15 mouse cellular contexts compared by ENCODE assay signal in the genomic region with DNA sequence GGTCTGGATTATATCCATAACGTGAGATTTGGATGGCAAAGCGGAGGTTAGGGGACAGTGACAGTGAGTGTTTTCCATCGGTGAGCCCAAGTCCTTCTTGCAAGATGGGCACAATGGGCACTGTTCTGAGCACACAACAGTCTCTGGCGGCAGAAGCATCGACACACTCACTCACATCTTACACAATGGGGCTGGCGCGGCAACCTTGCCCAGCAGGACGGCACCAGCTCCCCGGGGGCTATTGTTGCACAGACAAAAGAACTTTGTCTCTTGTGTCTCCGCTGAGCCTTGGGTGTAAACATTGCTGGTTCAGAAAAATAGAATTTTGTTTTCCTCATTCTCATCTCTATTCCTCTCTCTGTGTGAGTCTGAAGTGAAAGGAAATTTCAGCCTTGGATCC. TPM values are rescaled to one million over a fixed set of nuclear protein-coding genes. Genes with fewer than 3 reads are reported as not detected.
DNase-seq lines count a peak whose midpoint lies in the region; ATAC-seq and TF ChIP-seq lines count a peak whose summit lies in the region.
"Had no signal": no experiment of that assay in that cellular context is flagged by ENCODE, and none has a peak within 500 bp of the region (broad histone marks: within the 10 kb centered on the region; RNA-seq: fewer than 3 reads in every experiment).

No protein-coding gene starts in this region.

- no peak for TF ChIP-seq POLR2A in cerebellum, adult 2 months (IDR thresholded peaks at IDR 0.05; ENCODE audit: borderline replicate concordance, insufficient read depth, low read length)

- WGBS in cerebellum, adult 2 months = 5% methylated on average over 10 of the region's 10 CpGs
- 6% methylated on average over 10 of the region's 10 CpGs for WGBS in hindbrain, embryonic 12.5 days
- WGBS in midbrain, embryonic 16.5 days = 6% methylated on average over 10 of the region's 10 CpGs

- H3K27ac ChIP-seq in layer of hippocampus, adult 2 months = peak overlapping the region; percentile 54; the same call in 1 of the 2 replicates
- no peak overlapping the region for H3K27ac ChIP-seq in cerebellum, adult 2 months (ENCODE audit: insufficient read depth, low read length)
- no peak overlapping the region for H3K27ac ChIP-seq in hindbrain, embryonic 12.5 days
- H3K27ac ChIP-seq in midbrain, embryonic 16.5 days (ENCODE audit: low read length) = no peak overlapping the region
- H3K27ac ChIP-seq: gastrocnemius, adult 2 months; liver, embryonic 15.5 days had no signal

- peak overlapping the region; percentile 34 for H3K4me2 ChIP-seq in hindbrain, embryonic 12.5 days (replicated peaks)
- peak overlapping the region; percentile 39 for H3K4me2 ChIP-seq in midbrain, embryonic 16.5 days (ENCODE audit: low read length)
- H3K4me2 ChIP-seq: liver, embryonic 15.5 days had no signal

- H3K4me3 ChIP-seq in layer of hippocampus, adult 2 months = no peak overlapping the region
- H3K4me3 ChIP-seq in cerebellum, adult 2 months (replicated peaks; ENCODE audit: insufficient read depth, low read depth, low read length) = no peak overlapping the region
- H3K4me3 ChIP-seq in hindbrain, embryonic 12.5 days = no peak overlapping the region
- H3K4me3 ChIP-seq in midbrain, embryonic 16.5 days (ENCODE audit: low read depth, low read length) = no peak overlapping the region
- H3K4me3 ChIP-seq: gastrocnemius, adult 2 months; liver, embryonic 15.5 days had no signal

- no peaks in the 10 kb centered on the region for H3K36me3 ChIP-seq in hindbrain, embryonic 12.5 days
- no peaks in the 10 kb centered on the region for H3K36me3 ChIP-seq in midbrain, embryonic 16.5 days (ENCODE audit: control insufficient read depth, insufficient read depth, low read length)
- H3K36me3 ChIP-seq: liver, embryonic 15.5 days had no signal

- no peak for TF ChIP-seq CTCF in layer of hippocampus, adult 2 months (conservative IDR thresholded peaks at IDR 0.05)
- no peak for TF ChIP-seq CTCF in cerebellum, adult 2 months (IDR thresholded peaks at IDR 0.05; ENCODE audit: borderline replicate concordance, insufficient read depth, low read depth, low read length)

- ATAC-seq in hindbrain, embryonic 12.5 days (ENCODE audit: low FRiP score) = no peak
- ATAC-seq in midbrain, embryonic 16.5 days = no peak
- no peak for ATAC-seq in inflammation-experienced regulatory T-cells, adult 6 months
- ATAC-seq: CD4-positive, CD25-positive, alpha-beta regulatory T cell, adult 4 months had no signal

- H3K9ac ChIP-seq in hindbrain, embryonic 12.5 days = no peak overlapping the region
- H3K9ac ChIP-seq in midbrain, embryonic 16.5 days (ENCODE audit: low read depth, low read length) = no peak overlapping the region
- H3K9ac ChIP-seq: liver, embryonic 15.5 days had no signal

- H3K9me3 ChIP-seq in hindbrain, embryonic 12.5 days (replicated peaks) = no peaks in the 10 kb centered on the region
- H3K9me3 ChIP-seq in midbrain, embryonic 16.5 days (replicated peaks; ENCODE audit: control insufficient read depth, low read length, poor library complexity, severe bottlenecking) = no peaks in the 10 kb centered on the region
- H3K9me3 ChIP-seq: liver, embryonic 15.5 days had no signal

- no peaks in the 10 kb centered on the region for H3K4me1 ChIP-seq in cerebellum, adult 2 months (ENCODE audit: control insufficient read depth, insufficient read depth, low read length)
- H3K4me1 ChIP-seq in hindbrain, embryonic 12.5 days = peaks cover 7% of the 10 kb centered on the region; the same call in 1 of the 2 replicates
- peaks cover 4% of the 10 kb centered on the region; the same call in 1 of the 2 replicates for H3K4me1 ChIP-seq in midbrain, embryonic 16.5 days (ENCODE audit: control insufficient read depth, insufficient read depth, low read length)
- H3K4me1 ChIP-seq: liver, embryonic 15.5 days had no signal

- peak; percentile 23 to 36 for DNase-seq in layer of hippocampus, adult 2 months (ENCODE audit: low spot score in 2 of 2)
- DNase-seq in layer of hippocampus, postnatal 25 days (ENCODE audit: extremely low spot score in 1 of 2, low spot score in 1 of 2) = no peak
- DNase-seq in cerebellum, adult 2 months = peak; percentile 8 to 28
- no peak for DNase-seq in c-Kit-positive CD71-positive TER-119-positive erythroid progenitor cells, embryonic 14.5 days (ENCODE audit: low spot score)
- no peak for DNase-seq in lung, postnatal 36 days
- DNase-seq: gastrocnemius, adult 2 months; kidney, postnatal 36 days; right cerebral cortex, postnatal 25 days; thymus, adult 18-20 months had no signal

- H3K27me3 ChIP-seq in cerebellum, adult 2 months (ENCODE audit: control insufficient read depth, insufficient read depth, low read length) = no peaks in the 10 kb centered on the region
- no peaks in the 10 kb centered on the region; the same call in 1 of the 2 replicates for H3K27me3 ChIP-seq in hindbrain, embryonic 12.5 days
- no peaks in the 10 kb centered on the region for H3K27me3 ChIP-seq in midbrain, embryonic 16.5 days (ENCODE audit: control insufficient read depth, insufficient read depth, low read depth, low read length)
- H3K27me3 ChIP-seq: liver, embryonic 15.5 days had no signal

RNA-seq across cellular contexts. Expression of a gene that starts 53.6 kb away (rescaled TPM):
- total RNA-seq in layer of hippocampus, adult 2 months (2021) = not detected
- total RNA-seq in layer of hippocampus, postnatal 25 days (2021) = not detected
- not detected in 2 replicates for polyA plus RNA-seq in cerebellum, adult 2 months (2012; rRNA removed)
- not detected in 2 replicates for polyA plus RNA-seq in hindbrain, embryonic 12.5 days (2016; fragmentation: Nextera tagmentation; extraction: Ambion mirVana)
- not detected in 2 replicates for polyA plus RNA-seq in midbrain, embryonic 16.5 days (2015; fragmentation: Nextera tagmentation; extraction: Ambion mirVana)
- not detected for polyA plus RNA-seq in inflammation-experienced regulatory T-cells, adult 6 months (2017; shearing (Covaris generic))
- total RNA-seq: adrenal gland, adult 18-20 months; gastrocnemius, adult 2 months had no signal
- polyA plus RNA-seq: CD4-positive, CD25-positive, alpha-beta regulatory T cell, adult 4 months had no signal

Comparison
In these comparisons a context has a peak if more than half of its experiments do, and no peak if none do; other contexts are left out.
1. DNase-seq: peak in layer of hippocampus, adult 2 months (2 of 2) and cerebellum, adult 2 months (2 of 2); none in layer of hippocampus, postnatal 25 days (0 of 2), c-Kit-positive CD71-positive TER-119-positive erythroid progenitor cells, embryonic 14.5 days (single experiment) and lung, postnatal 36 days (single experiment).